Comparison of ENCODE assay signal across 9 mouse cellular contexts in genomic region chr1:136141176-136141950, GRCm38 (mm10). TPM values are rescaled to one million over a fixed set of nuclear protein-coding genes. Genes with fewer than 3 reads are reported as not detected.
A peak's percentile ranks its signal among the peaks of the same experiment; 100 is the strongest.
DNase-seq lines count a peak whose midpoint lies in the region; ATAC-seq and TF ChIP-seq lines count a peak whose summit lies in the region.
"Had no signal": no experiment of that assay in that cellular context is flagged by ENCODE, and none has a peak within 500 bp of the region (broad histone marks: within the 10 kb centered on the region; RNA-seq: fewer than 3 reads in every experiment).

No protein-coding gene starts in this region.

- H3K9me3 ChIP-seq in liver, embryonic 15.5 days (replicated peaks): no peaks in the 10 kb centered on the region
- H3K9me3 ChIP-seq: embryonic facial prominence, embryonic 13.5 days had no signal

- H3K4me1 ChIP-seq in spleen, adult 2 months (ENCODE audit: control insufficient read depth, insufficient read depth, insufficient read length): peaks cover 42% of the 10 kb centered on the region
- peaks cover 71% of the 10 kb centered on the region for H3K4me1 ChIP-seq in liver, embryonic 15.5 days (replicated peaks)
- H3K4me1 ChIP-seq in olfactory bulb, adult 2 months (ENCODE audit: control insufficient read depth, insufficient read depth, low read length): peaks cover 69% of the 10 kb centered on the region

- no peak overlapping the region for H3K4me3 ChIP-seq in spleen, adult 2 months (ENCODE audit: extremely low read depth, insufficient read depth, insufficient read length)
- H3K4me3 ChIP-seq in liver, embryonic 15.5 days (replicated peaks): no peak overlapping the region
- no peak overlapping the region for H3K4me3 ChIP-seq in olfactory bulb, adult 2 months (ENCODE audit: insufficient read depth, low read depth, low read length)

- H3K27ac ChIP-seq in spleen, adult 2 months (ENCODE audit: insufficient read depth, low read length): peak overlapping the region; percentile 44
- H3K27ac ChIP-seq in liver, embryonic 15.5 days (replicated peaks): peak overlapping the region; percentile 12; the same call in 1 of the 2 replicates
- peak overlapping the region; percentile 78 for H3K27ac ChIP-seq in olfactory bulb, adult 2 months (ENCODE audit: insufficient read depth, low read depth, low read length)

- no peak for ATAC-seq in liver, embryonic 15.5 days (ENCODE audit: insufficient read depth)
- ATAC-seq in megakaryocyte-erythroid progenitor cell, adult 5-6 weeks (replicated peaks; ENCODE audit: low FRiP score, low TSS enrichment, poor library complexity, severe bottlenecking): no peak

- no peaks in the 10 kb centered on the region for H3K27me3 ChIP-seq in spleen, adult 2 months (ENCODE audit: control insufficient read depth, insufficient read depth, low read length)
- H3K27me3 ChIP-seq in liver, embryonic 15.5 days: no peaks in the 10 kb centered on the region
- H3K27me3 ChIP-seq: embryonic facial prominence, embryonic 13.5 days had no signal

- peak overlapping the region; percentile 93 for H3K4me2 ChIP-seq in liver, embryonic 15.5 days

- TF ChIP-seq POLR2A in spleen, adult 2 months (IDR thresholded peaks at IDR 0.05; ENCODE audit: low read depth, low read length): no peak
- TF ChIP-seq POLR2A in olfactory bulb, adult 2 months (IDR thresholded peaks at IDR 0.05; ENCODE audit: insufficient read depth, low read depth, low read length): no peak

- TF ChIP-seq CTCF in spleen, adult 2 months (IDR thresholded peaks at IDR 0.05; ENCODE audit: extremely low read depth, insufficient read depth, insufficient read length, insufficient replicate concordance): no peak
- TF ChIP-seq CTCF in olfactory bulb, adult 2 months (IDR thresholded peaks at IDR 0.05; ENCODE audit: insufficient read depth, low read depth, low read length): no peak

- WGBS in spleen, adult 2 months: 67% methylated on average over 11 of the region's 11 CpGs
- WGBS in liver, embryonic 15.5 days (ENCODE audit: insufficient replicate concordance): 61% methylated on average over 11 of the region's 11 CpGs
- 81% methylated on average over 11 of the region's 11 CpGs for WGBS in olfactory bulb, adult 2 months

- no peak overlapping the region for H3K9ac ChIP-seq in liver, embryonic 15.5 days

- DNase-seq in cerebellum, adult 18-20 months: peak; percentile 39 to 40
- DNase-seq in cerebellum, postnatal 14 days: no peak
- DNase-seq in spleen, adult 2 months (ENCODE audit: low read depth in 1 of 2, low spot score in 2 of 2): no peak
- no peak for DNase-seq in spleen, adult 12 weeks (ENCODE audit: low spot score)
- no peak for DNase-seq in testis, postnatal 10 days (ENCODE audit: low spot score)

- H3K36me3 ChIP-seq in spleen, adult 2 months (ENCODE audit: control insufficient read depth, insufficient read depth, low read length): peaks cover 15% of the 10 kb centered on the region
- no peaks in the 10 kb centered on the region for H3K36me3 ChIP-seq in liver, embryonic 15.5 days (replicated peaks)

RNA-seq across cellular contexts. Expression of gene Kif21b, which starts 10.2 kb away (rescaled TPM):
- polyA plus RNA-seq in spleen, adult 2 months (2012; rRNA removed): 79.2 and 111 TPM in 2 replicates
- 1.1 and 1.5 TPM in 2 replicates for polyA plus RNA-seq in liver, embryonic 15.5 days (2015; fragmentation: Nextera tagmentation; extraction: Ambion mirVana)
- 94.8 and 211 TPM in 2 replicates for polyA plus RNA-seq in olfactory bulb, adult 2 months (2012; ENCODE audit: insufficient read depth, insufficient read length, low replicate concordance, missing spikeins)
- total RNA-seq in megakaryocyte-erythroid progenitor cell, adult 5-6 weeks (2014; fragmentation: Nextera tagmentation): 13.7 and 21.6 TPM in 2 replicates
- total RNA-seq in megakaryocyte-erythroid progenitor cell, adult 5-6 weeks (2017): 4.0 and 5.7 TPM in 2 replicates

Comparison
In these comparisons a context has a peak if more than half of its experiments do, and no peak if none do; other contexts are left out.
1. DNase-seq: peak in cerebellum, adult 18-20 months (2 of 2); none in cerebellum, postnatal 14 days (0 of 2), spleen, adult 2 months (0 of 2), spleen, adult 12 weeks (single experiment) and testis, postnatal 10 days (single experiment).
2. H3K27ac ChIP-seq: peak in every context shown above with its lines; median percentile 78 in olfactory bulb, adult 2 months; 44 in spleen, adult 2 months; 12 in liver, embryonic 15.5 days.
3. RNA of gene Kif21b, which starts 10.2 kb away (polyA plus RNA-seq): 94.8 to 211 TPM in olfactory bulb, adult 2 months and 79.2 to 111 TPM in spleen, adult 2 months; 1.1 to 1.5 TPM in liver, embryonic 15.5 days; every median in the first group is over 10 times any median in the second.